Comparison of ENCODE assay signal across 12 mouse cellular contexts in genomic region chr7:111150115-111150514, GRCm38 (mm10).
DNase-seq lines count a peak whose midpoint lies in the region; ATAC-seq and TF ChIP-seq lines count a peak whose summit lies in the region.
"Had no signal": no experiment of that assay in that cellular context is flagged by ENCODE, and none has a peak within 500 bp of the region (broad histone marks: within the 10 kb centered on the region; RNA-seq: fewer than 3 reads in every experiment).

No protein-coding gene starts in this region.

- no peaks in the 10 kb centered on the region for H3K9me3 ChIP-seq in heart, embryonic 13.5 days
- H3K9me3 ChIP-seq in hindbrain, embryonic 14.5 days (ENCODE audit: control insufficient read depth, low read length): no peaks in the 10 kb centered on the region
- H3K9me3 ChIP-seq: embryonic facial prominence, embryonic 10.5 days; limb, embryonic 13.5 days had no signal

- TF ChIP-seq CTCF in heart, adult 2 months (IDR thresholded peaks at IDR 0.05): 0 out of 2 replicates have a peak, but pooled peaks have one; percentile 13
- no peak for TF ChIP-seq CTCF in brain, embryonic 14.5 days (IDR thresholded peaks at IDR 0.05; ENCODE audit: borderline replicate concordance, extremely low read depth, insufficient read depth, insufficient read length)

- H3K4me1 ChIP-seq in heart, adult 2 months (ENCODE audit: control insufficient read depth, insufficient read depth, low read length): peaks cover 1% of the 10 kb centered on the region
- H3K4me1 ChIP-seq in heart, embryonic 13.5 days: peaks cover 40% of the 10 kb centered on the region
- no peaks in the 10 kb centered on the region for H3K4me1 ChIP-seq in hindbrain, embryonic 14.5 days (replicated peaks; ENCODE audit: control insufficient read depth, insufficient read depth, low read length)
- H3K4me1 ChIP-seq: embryonic facial prominence, embryonic 10.5 days had no signal

- TF ChIP-seq POLR2A in heart, adult 2 months (IDR thresholded peaks at IDR 0.05; ENCODE audit: insufficient read depth, low read depth, low read length): 0 out of 2 replicates have a peak, but pooled peaks have one; percentile 37
- no peak for TF ChIP-seq POLR2A in brain, embryonic 14.5 days (IDR thresholded peaks at IDR 0.05; ENCODE audit: borderline replicate concordance, extremely low read depth, insufficient read depth, insufficient read length, poor library complexity, severe bottlenecking)

- peaks cover 12% of the 10 kb centered on the region for H3K36me3 ChIP-seq in heart, adult 2 months (ENCODE audit: control insufficient read depth, insufficient read depth, low read length)
- H3K36me3 ChIP-seq in heart, embryonic 13.5 days: no peaks in the 10 kb centered on the region
- H3K36me3 ChIP-seq in hindbrain, embryonic 14.5 days (replicated peaks; ENCODE audit: control insufficient read depth, insufficient read depth): no peaks in the 10 kb centered on the region
- H3K36me3 ChIP-seq: embryonic facial prominence, embryonic 10.5 days; limb, embryonic 13.5 days had no signal

- 56% methylated on average over 5 of the region's 5 CpGs for WGBS in heart, adult 2 months
- WGBS in heart, embryonic 13.5 days: 51% methylated on average over 5 of the region's 5 CpGs
- 89% methylated on average over 5 of the region's 5 CpGs for WGBS in hindbrain, embryonic 14.5 days

- peak overlapping the region; percentile 90 for H3K27ac ChIP-seq in heart, adult 2 months
- H3K27ac ChIP-seq in heart, embryonic 13.5 days (replicated peaks): peak overlapping the region; percentile 67
- H3K27ac ChIP-seq in hindbrain, embryonic 14.5 days: no peak overlapping the region
- H3K27ac ChIP-seq: embryonic facial prominence, embryonic 10.5 days; limb, embryonic 13.5 days had no signal

- TF ChIP-seq EP300 in heart, adult 2 months (IDR thresholded peaks at IDR 0.05; ENCODE audit: insufficient read depth, low read depth, low read length): 0 out of 2 replicates have a peak, but pooled peaks have one; percentile 41

- H3K4me2 ChIP-seq in heart, embryonic 13.5 days: no peak overlapping the region
- no peak overlapping the region for H3K4me2 ChIP-seq in hindbrain, embryonic 14.5 days (replicated peaks)
- H3K4me2 ChIP-seq: limb, embryonic 13.5 days had no signal

- no peaks in the 10 kb centered on the region for H3K79me2 ChIP-seq in heart, adult 2 months (replicated peaks; ENCODE audit: control insufficient read depth, insufficient read depth, low read length)

- H3K27me3 ChIP-seq in heart, adult 2 months (ENCODE audit: control insufficient read depth, insufficient read depth, low read length): no peaks in the 10 kb centered on the region
- H3K27me3 ChIP-seq in heart, embryonic 13.5 days (replicated peaks): no peaks in the 10 kb centered on the region; the same call in 1 of the 2 replicates
- H3K27me3 ChIP-seq in hindbrain, embryonic 14.5 days (ENCODE audit: control insufficient read depth, insufficient read depth, low read length): no peaks in the 10 kb centered on the region
- H3K27me3 ChIP-seq: limb, embryonic 13.5 days had no signal

- H3K9ac ChIP-seq in heart, adult 2 months (ENCODE audit: low read depth, low read length): peak overlapping the region; percentile 30; the same call in 1 of the 2 replicates
- H3K9ac ChIP-seq in heart, embryonic 13.5 days: no peak overlapping the region
- no peak overlapping the region for H3K9ac ChIP-seq in hindbrain, embryonic 14.5 days
- H3K9ac ChIP-seq: limb, embryonic 13.5 days; liver, postnatal 0 days had no signal

- intact Hi-C loops in heart, adult 2 months (cut with DNase I): no loop called here
- intact Hi-C loops in heart, postnatal 36 days (cut with DNase I): no loop called here

- no peak overlapping the region for H3K4me3 ChIP-seq in heart, adult 2 months
- no peak overlapping the region for H3K4me3 ChIP-seq in heart, embryonic 13.5 days
- H3K4me3 ChIP-seq in hindbrain, embryonic 14.5 days (replicated peaks; ENCODE audit: low read length): no peak overlapping the region
- H3K4me3 ChIP-seq: embryonic facial prominence, embryonic 10.5 days; limb, embryonic 13.5 days had no signal

- ATAC-seq in heart, embryonic 13.5 days (ENCODE audit: extremely low read depth, insufficient number of reproducible peaks, low FRiP score, low TSS enrichment): no peak
- ATAC-seq in hindbrain, embryonic 14.5 days (ENCODE audit: low FRiP score): no peak
- ATAC-seq: CD4-positive, CD25-positive, alpha-beta regulatory T cell, adult 4 months; liver, postnatal 0 days had no signal

- peak in 1 of 2 experiments; percentile 45 for DNase-seq in heart, adult 2 months
- DNase-seq in heart, postnatal 36 days: no peak
- peak; percentile 6 for DNase-seq in brain, embryonic 14.5 days (ENCODE audit: low read depth)
- DNase-seq in cerebellum, adult 9-11 months: peak; percentile 54
- no peak for DNase-seq in urinary bladder, postnatal 25 days (ENCODE audit: low spot score)
- DNase-seq in hindbrain, embryonic 14.5 days (ENCODE audit: low spot score): no peak
- DNase-seq: liver, postnatal 0 days; midbrain, embryonic 14.5 days had no signal

Comparison
In these comparisons a context has a peak if more than half of its experiments do, and no peak if none do; other contexts are left out.
1. DNase-seq: peak in brain, embryonic 14.5 days (single experiment) and cerebellum, adult 9-11 months (single experiment); none in heart, postnatal 36 days (0 of 2), urinary bladder, postnatal 25 days (single experiment) and hindbrain, embryonic 14.5 days (single experiment).